Mouse (Mus musculus) limb, embryonic 15.5 days (tissue): ENCODE results near the gene Hfm1. TPM values are rescaled to one million over a fixed set of nuclear protein-coding genes. Genes with fewer than 3 reads are reported as not detected.
A peak's percentile ranks its signal among the peaks of the same experiment; 100 is the strongest.

Source experiments
- ATAC-seq: fragments of 200-750 bp; cut with Nextera tagmentation; 2 replicates; pipeline ENCODE4 v1.8.0; 2017; ENCODE audit warnings: low read depth, moderate TSS enrichment; ENCODE audit not compliant: insufficient number of reproducible peaks, low FRiP score, low TSS enrichment
- H3K27ac ChIP-seq: fragments of 300-500 bp; sonication (generic); 2 replicates; pipeline ENCODE4 v1.5.1; 2015; ENCODE audit warnings: moderate library complexity, mild to moderate bottlenecking, inconsistent platforms
- H3K27me3 ChIP-seq: fragments of 300-500 bp; sonication (generic); 2 replicates; pipeline ENCODE4 v1.6.1; 2015; ENCODE audit warnings: inconsistent platforms
- H3K36me3 ChIP-seq: fragments of 300-500 bp; sonication (generic); 2 replicates; pipeline ENCODE4 v1.6.1; 2015; ENCODE audit warnings: inconsistent platforms
- H3K4me1 ChIP-seq: fragments of 300-500 bp; sonication (generic); 2 replicates; pipeline ENCODE4 v1.6.1; 2015; ENCODE audit warnings: inconsistent platforms
- H3K4me2 ChIP-seq: fragments of 300-500 bp; sonication (generic); 2 replicates; pipeline ENCODE4 v1.6.1; 2015; ENCODE audit warnings: mild to moderate bottlenecking, inconsistent platforms
- H3K4me3 ChIP-seq: fragments of 300-500 bp; sonication (generic); 2 replicates; pipeline ENCODE4 v1.5.1; 2015; ENCODE audit warnings: mild to moderate bottlenecking, inconsistent platforms
- H3K9ac ChIP-seq: fragments of 300-500 bp; sonication (generic); 2 replicates; pipeline ENCODE4 v1.6.1; 2015; ENCODE audit warnings: inconsistent platforms
- H3K9me3 ChIP-seq: fragments of 300-500 bp; sonication (generic); 2 replicates; pipeline ENCODE4 v1.6.1; 2016; ENCODE audit warnings: inconsistent platforms
- WGBS: fragments of 180-500 bp; shearing (Covaris S2); methylation state at CpG from one replicate; pipeline ENCODE4 v1.1.7; 2015; 5-methylcytosine and 5-hydroxymethylcytosine counted together
- polyA plus RNA-seq: library from polyadenylated mRNA; unstranded; fragments of >200 nt; fragmentation: Nextera tagmentation; extraction: Ambion mirVana; gene quantifications from 2 replicates; pipeline ENCODE4 v1.2.1, GENCODE M21; 2015

Gene Hfm1
- polyA plus RNA-seq, 1 experiment from 2014 or later, result 0.73 TPM

- Histone ChIP-seq H3K27me3 (peaks cover 6% of the 10 kb centered on the region; the same call in 1 of the 2 replicates), H3K4me1 (no peaks in the 10 kb centered on the region; the same call in 1 of the 2 replicates), H3K9ac (no peak overlapping the region), H3K4me3 (no peak overlapping the region), H3K27ac (0 out of 2 replicates have a peak overlapping the region, but pooled peaks have one; percentile 11), H3K9me3 (no peaks in the 10 kb centered on the region), H3K4me2 (no peak overlapping the region), H3K36me3 (no peaks in the 10 kb centered on the region)
- no peak for ATAC-seq
- 40% methylated on average over 6 of the region's 6 CpGs for WGBS
Measured at GRCm38 (mm10) chr5:106831401-106831800, 94.7 kb downstream of the Hfm1 start.

- Histone ChIP-seq H3K4me3 (no peak overlapping the region), H3K9ac (no peak overlapping the region), H3K9me3 (no peaks in the 10 kb centered on the region), H3K36me3 (no peaks in the 10 kb centered on the region), H3K4me2 (no peak overlapping the region), H3K27ac (no peak overlapping the region), H3K27me3 (peaks cover 10% of the 10 kb centered on the region), H3K4me1 (no peaks in the 10 kb centered on the region; the same call in 1 of the 2 replicates)
- no peak for ATAC-seq
- 65% methylated on average over 4 of the region's 4 CpGs for WGBS
Measured at GRCm38 (mm10) chr5:106830775-106831174, 95.3 kb downstream of the Hfm1 start.

- no peak overlapping the region for H3K4me3 ChIP-seq
- H3K9ac ChIP-seq, result no peak overlapping the region
- no peak overlapping the region for H3K4me2 ChIP-seq
- H3K36me3 ChIP-seq, result no peaks in the 10 kb centered on the region
- H3K27me3 ChIP-seq, result peaks cover 8% of the 10 kb centered on the region
- H3K9me3 ChIP-seq, result no peaks in the 10 kb centered on the region
- no peak for ATAC-seq
- peaks cover 6% of the 10 kb centered on the region for H3K4me1 ChIP-seq
- H3K27ac ChIP-seq, result no peak overlapping the region
Measured at GRCm38 (mm10) chr5:106826740-106827139, 99.4 kb downstream of the Hfm1 start.

DNA sequence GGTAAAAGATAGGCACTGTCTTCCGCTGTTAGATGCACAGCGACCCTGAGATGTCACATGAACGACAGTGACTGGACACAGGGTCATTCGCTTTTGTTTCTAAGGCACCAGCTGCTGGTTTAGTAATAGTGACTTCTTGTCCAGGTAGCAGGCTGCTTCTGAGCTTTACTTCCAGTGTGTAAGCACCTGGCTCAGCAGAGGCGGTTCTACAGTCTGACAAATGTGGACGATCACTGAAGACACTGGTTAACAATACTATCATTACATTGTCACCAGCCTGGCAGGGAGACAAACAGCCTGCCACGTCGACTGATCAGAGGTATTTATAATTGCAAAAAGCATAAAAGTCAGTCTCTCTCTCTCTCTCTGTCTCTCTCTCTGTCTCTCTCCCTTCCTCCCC is 100.1 kb downstream of the Hfm1 start:
- Histone ChIP-seq H3K9ac (no peak overlapping the region), H3K36me3 (no peaks in the 10 kb centered on the region), H3K27ac (no peak overlapping the region), H3K9me3 (no peaks in the 10 kb centered on the region), H3K4me1 (peaks cover 6% of the 10 kb centered on the region), H3K4me2 (no peak overlapping the region), H3K27me3 (peaks cover 8% of the 10 kb centered on the region), H3K4me3 (no peak overlapping the region)
- 64% methylated on average over 8 of the region's 8 CpGs for WGBS
- no peak for ATAC-seq

DNA sequence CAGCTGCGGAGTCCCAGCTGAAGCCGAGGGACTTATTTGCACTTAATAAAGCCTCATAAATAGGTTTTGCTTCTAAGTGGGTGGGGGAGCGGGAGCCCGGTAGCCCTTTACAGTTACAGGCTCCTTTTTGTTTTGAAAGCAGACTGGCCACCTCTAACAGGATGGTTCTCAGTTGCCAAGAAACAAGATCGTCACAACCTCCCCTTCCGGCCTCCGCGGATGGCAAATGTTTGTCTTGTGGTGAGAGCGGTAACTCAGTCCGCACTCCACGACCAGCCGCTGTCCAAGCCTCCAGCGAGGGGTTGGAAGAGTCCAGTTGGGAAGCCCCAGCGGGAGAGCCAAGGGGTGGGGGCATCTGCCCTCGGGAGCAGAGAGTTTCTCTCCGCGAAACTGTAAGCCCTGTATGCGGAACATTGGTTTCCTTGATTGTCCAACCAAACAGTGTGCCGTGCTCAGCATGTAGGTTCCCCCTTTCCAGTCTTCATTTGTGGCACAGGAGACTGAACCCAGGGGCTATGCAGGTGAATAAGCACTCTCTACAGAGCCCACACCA is 100.7 kb downstream of the Hfm1 start:
- H3K4me1 ChIP-seq, result peaks cover 6% of the 10 kb centered on the region
- no peaks in the 10 kb centered on the region for H3K36me3 ChIP-seq
- no peak overlapping the region for H3K27ac ChIP-seq
- H3K4me3 ChIP-seq, result peak overlapping the region; percentile 35
- H3K9me3 ChIP-seq, result no peaks in the 10 kb centered on the region
- H3K27me3 ChIP-seq, result peaks cover 8% of the 10 kb centered on the region
- no peak for ATAC-seq
- H3K4me2 ChIP-seq, result peak overlapping the region; percentile 65
- 0 out of 2 replicates have a peak overlapping the region, but pooled peaks have one; percentile 35 for H3K9ac ChIP-seq
- WGBS, result 15% methylated on average over 19 of the region's 19 CpGs

DNA sequence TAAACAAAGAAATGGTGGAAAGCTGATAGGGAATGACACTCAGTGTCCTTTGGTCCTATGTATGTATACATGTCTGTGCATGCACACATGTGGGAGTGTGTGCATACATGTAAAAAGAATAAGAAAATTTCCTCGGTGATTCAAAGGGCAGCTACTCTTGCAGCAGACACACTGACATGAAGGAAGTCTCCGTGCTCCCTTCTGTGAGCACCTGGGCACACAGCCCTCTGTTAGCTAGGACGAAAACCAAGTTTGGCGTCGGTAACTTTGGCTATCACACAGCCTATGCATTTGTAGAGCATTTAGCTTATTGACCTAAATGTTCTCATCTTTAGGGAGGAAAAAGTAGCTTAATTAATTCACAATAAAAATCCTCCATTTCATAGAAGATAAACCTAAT is 101.4 kb downstream of the Hfm1 start:
- no peak for ATAC-seq
- no peaks in the 10 kb centered on the region for H3K9me3 ChIP-seq
- no peaks in the 10 kb centered on the region for H3K36me3 ChIP-seq
- peaks cover 8% of the 10 kb centered on the region for H3K27me3 ChIP-seq
- H3K4me2 ChIP-seq, result no peak overlapping the region
- WGBS, result 83% methylated on average over 5 of the region's 5 CpGs
- peaks cover 6% of the 10 kb centered on the region for H3K4me1 ChIP-seq
- H3K27ac ChIP-seq, result no peak overlapping the region
- no peak overlapping the region for H3K9ac ChIP-seq
- no peak overlapping the region for H3K4me3 ChIP-seq

GRCm38 (mm10) chr5:106819630-106820029 is 106.5 kb downstream of the Hfm1 start:
- no peak overlapping the region for H3K9ac ChIP-seq
- H3K27me3 ChIP-seq, result no peaks in the 10 kb centered on the region; the same call in 1 of the 2 replicates
- H3K4me2 ChIP-seq, result no peak overlapping the region
- no peaks in the 10 kb centered on the region for H3K36me3 ChIP-seq
- no peaks in the 10 kb centered on the region for H3K9me3 ChIP-seq
- 79% methylated on average over 8 of the region's 8 CpGs for WGBS
- H3K4me3 ChIP-seq, result no peak overlapping the region
- ATAC-seq, result no peak
- H3K4me1 ChIP-seq, result no peaks in the 10 kb centered on the region
- H3K27ac ChIP-seq, result no peak overlapping the region

GRCm38 (mm10) chr5:106815923-106816654 is 110.0 kb downstream of the Hfm1 start:
- Histone ChIP-seq H3K9ac (no peak overlapping the region), H3K27me3 (no peaks in the 10 kb centered on the region; the same call in 1 of the 2 replicates), H3K4me3 (0 out of 2 replicates have a peak overlapping the region, but pooled peaks have one; percentile 9), H3K36me3 (no peaks in the 10 kb centered on the region), H3K4me2 (0 out of 2 replicates have a peak overlapping the region, but pooled peaks have one; percentile 4), H3K9me3 (no peaks in the 10 kb centered on the region), H3K4me1 (no peaks in the 10 kb centered on the region), H3K27ac (no peak overlapping the region)
- no peak for ATAC-seq
- 52% methylated on average over 15 of the region's 15 CpGs for WGBS

DNA sequence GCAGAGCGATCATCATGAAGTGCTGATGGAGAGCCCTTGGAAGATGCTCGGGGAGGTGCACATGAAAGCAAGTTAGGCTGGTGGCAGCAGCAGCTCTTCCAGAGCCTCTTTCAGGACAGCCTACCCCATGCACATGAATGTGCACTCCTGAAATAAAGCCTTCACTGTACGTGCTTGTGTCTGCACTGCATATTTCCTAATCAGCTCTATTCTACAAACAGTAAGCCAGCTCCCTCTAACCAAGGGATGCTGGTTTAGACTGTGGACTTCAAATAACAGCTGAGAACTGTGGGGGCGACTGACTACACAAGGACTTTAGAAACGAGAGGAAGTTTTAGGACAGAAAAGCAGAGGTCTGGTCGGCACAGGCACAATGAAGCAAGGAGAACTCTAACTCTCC is 111.5 kb downstream of the Hfm1 start:
- no peaks in the 10 kb centered on the region for H3K9me3 ChIP-seq
- no peak overlapping the region for H3K4me2 ChIP-seq
- no peak overlapping the region for H3K27ac ChIP-seq
- H3K36me3 ChIP-seq, result no peaks in the 10 kb centered on the region
- H3K4me3 ChIP-seq, result no peak overlapping the region
- H3K9ac ChIP-seq, result no peak overlapping the region
- H3K27me3 ChIP-seq, result no peaks in the 10 kb centered on the region; the same call in 1 of the 2 replicates
- H3K4me1 ChIP-seq, result no peaks in the 10 kb centered on the region
- WGBS, result 58% methylated on average over 6 of the region's 6 CpGs
- ATAC-seq, result no peak

- no peak overlapping the region for H3K9ac ChIP-seq
- WGBS, result 2% methylated on average over 12 of the region's 12 CpGs
- H3K4me1 ChIP-seq, result peaks cover 15% of the 10 kb centered on the region
- no peaks in the 10 kb centered on the region for H3K36me3 ChIP-seq
- no peak overlapping the region for H3K4me2 ChIP-seq
- H3K27me3 ChIP-seq, result 0 out of 2 replicates have a peak, but pooled peaks cover 6% of the 10 kb centered on the region
- H3K9me3 ChIP-seq, result no peaks in the 10 kb centered on the region
- no peak overlapping the region for H3K27ac ChIP-seq
- ATAC-seq, result no peak
- H3K4me3 ChIP-seq, result no peak overlapping the region
Measured at GRCm38 (mm10) chr5:106803094-106803493, 123.0 kb downstream of the Hfm1 start.

DNA sequence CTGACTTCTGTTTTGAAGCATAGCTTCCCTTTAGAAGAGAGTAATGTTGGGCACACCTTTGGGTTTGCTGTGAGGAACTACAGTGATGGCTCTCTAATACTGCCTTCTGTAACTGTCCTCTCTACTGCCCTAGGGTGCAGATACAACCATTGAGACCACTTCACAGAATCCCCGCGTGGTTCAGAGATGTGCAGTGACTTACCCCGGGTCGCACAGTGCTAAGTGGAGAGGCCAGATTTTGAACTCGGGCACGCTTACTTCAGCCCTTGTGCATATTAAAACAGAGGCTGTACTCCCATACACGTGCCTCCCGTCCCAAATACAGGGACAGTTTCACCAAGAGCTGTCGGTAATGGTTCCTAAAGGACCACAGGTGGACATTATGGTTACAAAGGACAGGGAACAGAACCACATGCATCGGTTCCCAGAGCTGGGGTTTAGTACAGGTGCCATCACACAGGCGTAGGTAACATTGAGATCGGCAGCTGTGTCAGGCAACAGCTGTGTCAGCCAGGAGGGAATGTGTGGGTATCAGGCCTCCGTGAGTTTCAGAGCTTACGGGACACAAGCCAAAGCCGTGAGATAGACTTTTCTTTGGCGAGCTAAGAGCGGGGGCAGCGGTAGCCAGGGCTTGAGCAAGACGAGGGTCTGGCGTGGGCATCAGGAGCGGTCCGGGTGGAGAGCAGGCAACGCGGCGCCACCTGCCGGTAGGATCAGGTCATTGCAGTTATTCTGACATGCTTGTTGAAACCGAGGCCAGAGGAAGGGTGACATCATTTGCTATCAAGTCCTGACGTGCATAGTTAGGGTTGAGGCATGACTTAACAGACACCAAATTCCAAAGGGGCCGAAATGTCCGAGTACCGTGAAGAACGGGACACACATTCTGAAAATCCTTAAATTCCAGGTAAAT is 124.0 kb downstream of the Hfm1 start:
- H3K4me1 ChIP-seq, result peaks cover 15% of the 10 kb centered on the region
- H3K4me2 ChIP-seq, result peak overlapping the region; percentile 62
- 7% methylated on average over 32 of the region's 32 CpGs for WGBS
- H3K9me3 ChIP-seq, result no peaks in the 10 kb centered on the region
- H3K27me3 ChIP-seq, result 0 out of 2 replicates have a peak, but pooled peaks cover 6% of the 10 kb centered on the region
- H3K27ac ChIP-seq, result no peak overlapping the region
- H3K9ac ChIP-seq, result no peak overlapping the region
- 0 out of 2 replicates have a peak, but pooled peaks have one; percentile 32 for ATAC-seq
- H3K36me3 ChIP-seq, result no peaks in the 10 kb centered on the region
- H3K4me3 ChIP-seq, result peak overlapping the region; percentile 32
